Mouse (Mus musculus): ENCODE measurements around the gene Pcca. TPM values are rescaled to one million over a fixed set of nuclear protein-coding genes. Genes with fewer than 3 reads are reported as not detected.

Pcca gene
- polyA plus RNA-seq, 3 experiments from 2014 or later = 11.4 to 26.5 (median 20.4) TPM

- ATAC-seq = no peak
Observed at GRCm38 (mm10) chr14:122649336-122649950, 115.3 kb downstream of the Pcca start.

- no peak for ATAC-seq
Observed at GRCm38 (mm10) chr14:122651681-122652080, 117.6 kb downstream of the Pcca start.

GRCm38 (mm10) chr14:122675661-122676060 lies 141.5 kb downstream of the Pcca start:
- ATAC-seq = no peak

- no peak for ATAC-seq
Observed at GRCm38 (mm10) chr14:122683645-122684044, 149.5 kb downstream of the Pcca start.

GRCm38 (mm10) chr14:122684250-122684649 lies 150.1 kb downstream of the Pcca start:
- no peak for ATAC-seq

GRCm38 (mm10) chr14:122684811-122685210 lies 150.7 kb downstream of the Pcca start:
- ATAC-seq = no peak

GRCm38 (mm10) chr14:122687398-122687797 lies 153.3 kb downstream of the Pcca start:
- ATAC-seq = no peak

- ATAC-seq = no peak
Observed at GRCm38 (mm10) chr14:122688378-122688777, 154.3 kb downstream of the Pcca start.

- no peak for ATAC-seq
Observed at GRCm38 (mm10) chr14:122689136-122689815, 155.2 kb downstream of the Pcca start.

GRCm38 (mm10) chr14:122691555-122691954 lies 157.4 kb downstream of the Pcca start:
- ATAC-seq = no peak

GRCm38 (mm10) chr14:122700333-122700732 lies 166.2 kb downstream of the Pcca start:
- no peak for ATAC-seq

GRCm38 (mm10) chr14:122713793-122714192 lies 179.7 kb downstream of the Pcca start:
- no peak for ATAC-seq

- peak; percentile 21 for ATAC-seq
Observed at GRCm38 (mm10) chr14:122714911-122715310, 180.8 kb downstream of the Pcca start.

- no peak for ATAC-seq
Observed at GRCm38 (mm10) chr14:122716057-122716456, 181.9 kb downstream of the Pcca start.

- ATAC-seq = peak; percentile 77
Observed at GRCm38 (mm10) chr14:122719496-122720080, 185.5 kb downstream of the Pcca start.

- ATAC-seq = no peak
Observed at GRCm38 (mm10) chr14:122720989-122721388, 186.9 kb downstream of the Pcca start.

GRCm38 (mm10) chr14:122721750-122722149 lies 187.6 kb downstream of the Pcca start:
- ATAC-seq = no peak

- ATAC-seq = no peak
Observed at GRCm38 (mm10) chr14:122726456-122726855, 192.3 kb downstream of the Pcca start.

GRCm38 (mm10) chr14:122729431-122730073 lies 195.4 kb downstream of the Pcca start:
- ATAC-seq = no peak

- ATAC-seq = no peak
Observed at GRCm38 (mm10) chr14:122730921-122731551, 196.9 kb downstream of the Pcca start.

GRCm38 (mm10) chr14:122736806-122737205 lies 202.7 kb downstream of the Pcca start:
- no peak for ATAC-seq

GRCm38 (mm10) chr14:122747860-122748842 lies 214.0 kb downstream of the Pcca start:
- ATAC-seq = no peak
